Mouse (Mus musculus) cerebellum, adult 2 months (tissue): ENCODE data around the gene Hbb-bh1.

ENCODE experiments used
- CTCF ChIP-seq: fragments of 200-500 bp; IDR thresholded peaks from 2 replicates; pipeline ENCODE4 v1.5.1; 2011; ENCODE audit warnings: low read depth, mild to moderate bottlenecking, control low read depth, low read length, moderate library complexity, borderline replicate concordance; ENCODE audit not compliant: insufficient read depth
- POLR2A ChIP-seq: fragments of 200-500 bp; IDR thresholded peaks from 2 replicates; pipeline ENCODE4 v1.6.1; 2011; ENCODE audit warnings: low read length, control low read depth, borderline replicate concordance; ENCODE audit not compliant: insufficient read depth

GRCm38 (mm10) chr7:103825536-103826254 is 17.3 kb downstream of the Hbb-bh1 start:
- TF ChIP-seq CTCF (no peak), POLR2A (no peak)
